Mouse (Mus musculus): ENCODE results near the gene Cfap57. TPM values are rescaled to one million over a fixed set of nuclear protein-coding genes. Genes with fewer than 3 reads are reported as not detected.
"Not testable (repeated sequence)": the region's sequence is repeated elsewhere in the genome, so short reads cannot be mapped to it uniquely, and the experiment has no call there.

The Cfap57 gene
- polyA plus RNA-seq, 1 experiment from 2014 or later, result 2.3 TPM

- Histone ChIP-seq H3K9ac (no peak overlapping the region), H3K27ac (no peak overlapping the region)
- 86% methylated on average over 6 of the region's 6 CpGs for WGBS
Measured at GRCm38 (mm10) chr4:118527720-118528119, 92.9 kb downstream of the Cfap57 start.

GRCm38 (mm10) chr4:118527335-118527681 is 93.3 kb downstream of the Cfap57 start:
- ATAC-seq (ENCODE audit: low FRiP score), result no peak
- Histone ChIP-seq H3K4me2 (no peak overlapping the region), H3K27me3 (no peaks in the 10 kb centered on the region; the same call in 1 of the 2 replicates), H3K9ac (no peak overlapping the region), H3K4me1 (replicated peaks) (no peaks in the 10 kb centered on the region), H3K27ac (no peak overlapping the region), H3K9me3 (no peaks in the 10 kb centered on the region), H3K36me3 (no peaks in the 10 kb centered on the region), H3K4me3 (no peak overlapping the region)
- whole genome bisulfite sequencing, result 54% methylated on average over 5 of the region's 5 CpGs

More at GRCm38 (mm10) chr4:118527720-118528119, 92.9 kb downstream of the Cfap57 start:
- no peak overlapping the region for H3K4me2 ChIP-seq
- no peaks in the 10 kb centered on the region for H3K36me3 ChIP-seq
- no peaks in the 10 kb centered on the region; the same call in 1 of the 2 replicates for H3K27me3 ChIP-seq
- H3K9me3 ChIP-seq, result no peaks in the 10 kb centered on the region
- no peak for ATAC-seq (ENCODE audit: low FRiP score)
- no peak overlapping the region for H3K4me3 ChIP-seq
- H3K4me1 ChIP-seq (replicated peaks), result no peaks in the 10 kb centered on the region

GRCm38 (mm10) chr4:118526408-118527334 is 93.9 kb downstream of the Cfap57 start, which contains the start of gene 2610528J11Rik:
TSS of gene 2610528J11Rik (plus strand) at chr4:118526999.
- peaks cover 4% of the 10 kb centered on the region; the same call in 1 of the 2 replicates for H3K27me3 ChIP-seq
- H3K4me1 ChIP-seq (replicated peaks), result no peaks in the 10 kb centered on the region
- H3K9me3 ChIP-seq, result no peaks in the 10 kb centered on the region
- WGBS, result 46% methylated on average over 17 of the region's 17 CpGs
- no peak within 1 kb of the TSS for H3K4me3 ChIP-seq
- no peak for ATAC-seq (ENCODE audit: low FRiP score)
- H3K36me3 ChIP-seq, result no peaks in the 10 kb centered on the region
- no peak within 1 kb of the TSS for H3K27ac ChIP-seq
- no peak within 1 kb of the TSS for H3K9ac ChIP-seq
- no peak within 1 kb of the TSS for H3K4me2 ChIP-seq

GRCm38 (mm10) chr4:118525779-118526178 is 94.8 kb downstream of the Cfap57 start:
- no peak overlapping the region for H3K9ac ChIP-seq
- 75% methylated on average over 3 of the region's 3 CpGs for WGBS
- no peak overlapping the region for H3K27ac ChIP-seq
- no peak for ATAC-seq (ENCODE audit: low FRiP score)
- peaks cover 4% of the 10 kb centered on the region; the same call in 1 of the 2 replicates for H3K27me3 ChIP-seq
- H3K36me3 ChIP-seq, result no peaks in the 10 kb centered on the region
- H3K4me3 ChIP-seq, result no peak overlapping the region
- no peaks in the 10 kb centered on the region for H3K9me3 ChIP-seq
- H3K4me1 ChIP-seq (replicated peaks), result no peaks in the 10 kb centered on the region
- H3K4me2 ChIP-seq, result no peak overlapping the region

GRCm38 (mm10) chr4:118523976-118524375 is 96.6 kb downstream of the Cfap57 start:
- Histone ChIP-seq H3K27me3 (peaks cover 4% of the 10 kb centered on the region; the same call in 1 of the 2 replicates), H3K9me3 (no peaks in the 10 kb centered on the region), H3K9ac (no peak overlapping the region), H3K4me3 (no peak overlapping the region), H3K27ac (no peak overlapping the region), H3K4me2 (no peak overlapping the region), H3K4me1 (replicated peaks) (no peaks in the 10 kb centered on the region), H3K36me3 (no peaks in the 10 kb centered on the region)
- no peak for ATAC-seq (ENCODE audit: low FRiP score)
- WGBS, result 65% methylated on average over 7 of the region's 7 CpGs

- H3K4me2 ChIP-seq, result no peak overlapping the region
- H3K27ac ChIP-seq, result no peak overlapping the region
- 93% methylated on average over 7 of the region's 7 CpGs for WGBS
- H3K9ac ChIP-seq, result no peak overlapping the region
- no peak for ATAC-seq (ENCODE audit: low FRiP score)
- H3K4me1 ChIP-seq (replicated peaks), result peaks cover 5% of the 10 kb centered on the region
- no peaks in the 10 kb centered on the region for H3K36me3 ChIP-seq
- no peak overlapping the region for H3K4me3 ChIP-seq
- 0 out of 2 replicates have a peak, but pooled peaks cover 4% of the 10 kb centered on the region for H3K27me3 ChIP-seq
- H3K9me3 ChIP-seq, result no peaks in the 10 kb centered on the region
Measured at GRCm38 (mm10) chr4:118522248-118522647, 98.3 kb downstream of the Cfap57 start.

GRCm38 (mm10) chr4:118518208-118518607 is 102.4 kb downstream of the Cfap57 start:
- ATAC-seq (ENCODE audit: low FRiP score), result no peak
- Histone ChIP-seq H3K4me2 (no peak overlapping the region), H3K4me1 (replicated peaks) (peaks cover 12% of the 10 kb centered on the region), H3K4me3 (no peak overlapping the region), H3K27me3 (0 out of 2 replicates have a peak, but pooled peaks cover 9% of the 10 kb centered on the region), H3K36me3 (no peaks in the 10 kb centered on the region), H3K9ac (no peak overlapping the region), H3K27ac (no peak overlapping the region), H3K9me3 (no peaks in the 10 kb centered on the region)
- 66% methylated on average over 5 of the region's 5 CpGs for WGBS

GRCm38 (mm10) chr4:118517497-118518146 is 103.0 kb downstream of the Cfap57 start:
- 0 out of 2 replicates have a peak, but pooled peaks have one; percentile 32 for ATAC-seq (ENCODE audit: low FRiP score)
- 0 out of 2 replicates have a peak overlapping the region, but pooled peaks have one; percentile 31 for H3K9ac ChIP-seq
- peak overlapping the region; percentile 25 for H3K4me2 ChIP-seq
- WGBS, result 29% methylated on average over 16 of the region's 16 CpGs
- no peaks in the 10 kb centered on the region for H3K9me3 ChIP-seq
- H3K36me3 ChIP-seq, result no peaks in the 10 kb centered on the region
- peaks cover 12% of the 10 kb centered on the region for H3K4me1 ChIP-seq (replicated peaks)
- 0 out of 2 replicates have a peak, but pooled peaks cover 9% of the 10 kb centered on the region for H3K27me3 ChIP-seq
- H3K27ac ChIP-seq, result no peak overlapping the region
- no peak overlapping the region for H3K4me3 ChIP-seq

GRCm38 (mm10) chr4:118516699-118517496 is 103.7 kb downstream of the Cfap57 start:
- no peak; the same call in 1 of the 2 replicates for ATAC-seq (ENCODE audit: low FRiP score)
- Histone ChIP-seq H3K36me3 (no peaks in the 10 kb centered on the region), H3K9me3 (no peaks in the 10 kb centered on the region), H3K4me3 (no peak overlapping the region), H3K27ac (no peak overlapping the region), H3K4me2 (peak overlapping the region; percentile 25), H3K27me3 (0 out of 2 replicates have a peak, but pooled peaks cover 7% of the 10 kb centered on the region), H3K9ac (0 out of 2 replicates have a peak overlapping the region, but pooled peaks have one; percentile 31), H3K4me1 (replicated peaks) (peaks cover 12% of the 10 kb centered on the region)
- 29% methylated on average over 20 of the region's 20 CpGs for WGBS

GRCm38 (mm10) chr4:118509050-118509449 is 111.5 kb downstream of the Cfap57 start:
- Histone ChIP-seq H3K4me2 (no peak overlapping the region), H3K27ac (no peak overlapping the region), H3K36me3 (no peaks in the 10 kb centered on the region)

GRCm38 (mm10) chr4:118507171-118507570 is 113.4 kb downstream of the Cfap57 start:
- not testable (repeated sequence) for ATAC-seq (ENCODE audit: low FRiP score); H3K27me3 ChIP-seq; H3K9me3 ChIP-seq; H3K4me3 ChIP-seq; H3K9ac ChIP-seq; H3K4me2 ChIP-seq; H3K27ac ChIP-seq; H3K4me1 ChIP-seq (replicated peaks); H3K36me3 ChIP-seq
- 96% methylated on average over 1 of the region's 1 CpGs for WGBS

More at GRCm38 (mm10) chr4:118509050-118509449, 111.5 kb downstream of the Cfap57 start:
- Histone ChIP-seq H3K27me3 (no peaks in the 10 kb centered on the region), H3K4me1 (replicated peaks) (0 out of 2 replicates have a peak, but pooled peaks cover 3% of the 10 kb centered on the region), H3K9ac (no peak overlapping the region), H3K9me3 (no peaks in the 10 kb centered on the region), H3K4me3 (no peak overlapping the region)
- WGBS, result 13% methylated on average over 6 of the region's 6 CpGs
- no peak for ATAC-seq (ENCODE audit: low FRiP score)
